Mouse (Mus musculus) embryo, embryonic 11 days (tissue): ENCODE measurements around the gene Pglyrp3.

Experiments used
- DNase-seq: peaks from one replicate; pipeline ENCODE4 v3.0.0-alpha.2; 2015

Pglyrp3 gene

GRCm38 (mm10) chr3:92014283-92014682 lies at the start of gene Pglyrp3:
Gene Pglyrp3 (plus strand): TSS chr3:92014583.
- DNase-seq = no peak

- no peak for DNase-seq
These were observed 3.4 kb upstream of the Pglyrp3 start for GRCm38 (mm10) chr3:92011001-92011400.

- peak; percentile 2 for DNase-seq
These were observed 10.2 kb downstream of the Pglyrp3 start for GRCm38 (mm10) chr3:92024541-92024940.

DNA sequence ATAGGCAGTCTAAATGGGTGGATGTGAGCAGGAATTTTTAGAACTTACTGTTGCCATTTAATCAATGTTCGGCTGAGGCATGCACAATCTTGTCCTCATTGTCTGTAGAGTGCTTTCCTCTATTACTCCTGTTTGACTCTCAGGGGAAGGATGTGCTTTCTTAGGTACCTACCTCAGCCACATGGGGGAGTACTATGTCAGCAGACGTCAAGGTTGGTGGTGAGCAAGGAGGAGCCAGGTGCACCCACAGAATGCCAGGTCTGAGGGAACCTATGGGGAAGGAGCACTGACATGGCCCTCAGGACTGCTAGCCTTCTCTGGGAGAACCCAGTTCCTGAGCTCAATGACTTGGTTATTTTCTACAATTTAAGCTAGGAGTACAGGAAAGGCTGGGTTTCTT lies 18.8 kb downstream of the Pglyrp3 start:
- no peak for DNase-seq

DNA sequence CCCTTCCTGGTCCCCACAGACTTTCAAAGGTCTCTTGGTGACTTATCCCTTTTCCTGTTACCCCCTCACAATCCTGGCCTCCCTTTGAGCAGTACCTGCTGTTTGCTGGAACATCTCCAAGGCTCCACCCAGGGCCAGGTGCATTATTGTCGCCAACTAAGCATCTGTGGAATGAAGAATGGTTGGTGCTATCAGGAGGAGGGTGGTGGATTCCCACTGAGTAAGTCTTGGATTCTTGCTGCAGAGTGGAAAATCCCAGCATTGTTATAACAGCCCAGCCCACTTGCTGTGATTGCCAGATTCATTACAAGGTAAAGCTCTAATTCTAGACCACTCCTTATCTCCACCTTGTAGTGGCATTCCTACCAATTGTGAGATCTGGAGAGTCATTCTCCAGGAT lies 19.5 kb downstream of the Pglyrp3 start:
- no peak for DNase-seq

DNA sequence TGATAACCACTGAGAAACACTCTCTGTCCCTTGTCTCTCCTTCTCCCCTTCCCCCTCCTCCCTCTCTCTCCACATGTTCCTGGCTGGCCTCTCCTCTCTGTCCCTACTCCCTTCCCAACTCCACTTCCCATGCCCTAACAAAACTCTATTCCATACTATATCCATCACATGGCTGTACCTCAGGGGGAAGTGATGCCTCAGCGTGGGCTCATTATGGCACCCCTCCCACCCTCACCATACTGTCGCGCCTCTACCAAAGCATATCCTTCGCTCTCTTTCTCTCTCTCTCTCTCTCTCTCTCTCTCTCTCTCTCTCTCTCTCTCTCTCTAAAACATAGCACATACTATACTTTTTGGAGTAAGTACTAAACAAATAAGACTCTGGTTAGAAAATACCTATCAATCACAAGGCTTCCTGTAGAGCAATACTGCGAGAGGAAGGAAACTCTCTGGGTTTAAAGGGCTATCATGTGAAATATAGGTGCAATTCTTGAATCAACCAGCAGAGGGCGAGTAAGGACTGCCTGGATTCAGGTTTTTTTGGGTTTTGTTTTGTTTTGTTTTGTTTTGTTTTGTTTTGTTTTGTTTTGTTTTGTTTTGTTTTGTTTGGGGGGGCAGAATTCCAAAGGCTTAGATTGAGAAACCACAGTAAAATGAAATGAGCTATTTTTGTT lies 36.1 kb downstream of the Pglyrp3 start:
- DNase-seq = peak; percentile 53

- peak; percentile 76 for DNase-seq
These were observed 66.3 kb downstream of the Pglyrp3 start for GRCm38 (mm10) chr3:92080462-92081284.
